ENCODE assay signal across 9 mouse cellular contexts in genomic region chr11:105312311-105312942, GRCm38 (mm10). TPM values are rescaled to one million over a fixed set of nuclear protein-coding genes. Genes with fewer than 3 reads are reported as not detected.
DNase-seq lines count a peak whose midpoint lies in the region; ATAC-seq and TF ChIP-seq lines count a peak whose summit lies in the region.
"Had no signal": no experiment of that assay in that cellular context is flagged by ENCODE, and none has a peak within 500 bp of the region (broad histone marks: within the 10 kb centered on the region; RNA-seq: fewer than 3 reads in every experiment).

No protein-coding gene starts in this region.

- intact Hi-C loops in heart, postnatal 25 days (cut with DNase I), result no loop called here

- no peaks in the 10 kb centered on the region for H3K9me3 ChIP-seq in heart, embryonic 10.5 days
- H3K9me3 ChIP-seq in lung, postnatal 0 days (ENCODE audit: low read length), result no peaks in the 10 kb centered on the region

- no peak for TF ChIP-seq POLR2A in embryonic fibroblast, embryonic 13.5 days (IDR thresholded peaks at IDR 0.05; ENCODE audit: low read depth, low read length)
- TF ChIP-seq POLR2A in thymus, adult 2 months (IDR thresholded peaks at IDR 0.05; ENCODE audit: control insufficient read depth, extremely low read depth, insufficient read depth, low read length, poor library complexity), result no peak

- H3K9ac ChIP-seq in lung, postnatal 0 days (replicated peaks; ENCODE audit: low read depth), result no peak overlapping the region

- WGBS in heart, embryonic 10.5 days, result 32% methylated on average over 12 of the region's 12 CpGs
- WGBS in lung, postnatal 0 days, result 24% methylated on average over 12 of the region's 12 CpGs
- WGBS in thymus, adult 2 months, result 87% methylated on average over 12 of the region's 12 CpGs

- ATAC-seq in lung, postnatal 0 days, result no peak; the same call in 1 of the 2 replicates

- TF ChIP-seq CTCF in lung, postnatal 0 days (IDR thresholded peaks at IDR 0.05), result no peak
- no peak for TF ChIP-seq CTCF in embryonic fibroblast, embryonic 13.5 days (IDR thresholded peaks at IDR 0.05; ENCODE audit: borderline replicate concordance, insufficient read depth, low read length)
- no peak for TF ChIP-seq CTCF in thymus, adult 2 months (IDR thresholded peaks at IDR 0.05; ENCODE audit: borderline replicate concordance, control insufficient read depth, extremely low read depth, insufficient read depth, low read length, poor library complexity)

- no peak for TF ChIP-seq EP300 in lung, postnatal 0 days (IDR thresholded peaks at IDR 0.05)

- H3K27me3 ChIP-seq in heart, embryonic 10.5 days (ENCODE audit: insufficient read depth, poor library complexity, severe bottlenecking), result no peaks in the 10 kb centered on the region
- H3K27me3 ChIP-seq in lung, postnatal 0 days (replicated peaks; ENCODE audit: insufficient read depth, low read length), result no peaks in the 10 kb centered on the region
- no peaks in the 10 kb centered on the region for H3K27me3 ChIP-seq in thymus, adult 2 months (ENCODE audit: control insufficient read depth, insufficient read depth, low read length)

- no peaks in the 10 kb centered on the region for H3K36me3 ChIP-seq in heart, embryonic 10.5 days
- no peaks in the 10 kb centered on the region for H3K36me3 ChIP-seq in lung, postnatal 0 days (ENCODE audit: insufficient read depth, low read length)
- no peaks in the 10 kb centered on the region for H3K36me3 ChIP-seq in thymus, adult 2 months (ENCODE audit: control insufficient read depth, insufficient read depth, low read length)

- DNase-seq in heart, embryonic 10.5 days (ENCODE audit: low spot score), result no peak
- no peak for DNase-seq in heart, postnatal 25 days (ENCODE audit: low spot score)
- DNase-seq in lung, postnatal 0 days (ENCODE audit: low spot score), result peak; percentile 51
- DNase-seq in lung, postnatal 14 days, result no peak
- DNase-seq in retina, embryonic 14.5 days (ENCODE audit: low spot score), result peak; percentile 27
- DNase-seq in B cell, adult 2 months, result no peak
- no peak for DNase-seq in thymus, adult 2 months
- DNase-seq: thymus, postnatal 14 days had no signal

- peaks cover 67% of the 10 kb centered on the region for H3K4me1 ChIP-seq in heart, embryonic 10.5 days
- peaks cover 39% of the 10 kb centered on the region for H3K4me1 ChIP-seq in lung, postnatal 0 days (ENCODE audit: insufficient read depth, low read depth, low read length)
- H3K4me1 ChIP-seq in embryonic fibroblast, embryonic 13.5 days (ENCODE audit: control insufficient read depth, insufficient read depth, low read length), result peaks cover 36% of the 10 kb centered on the region
- no peaks in the 10 kb centered on the region; the same call in 1 of the 2 replicates for H3K4me1 ChIP-seq in thymus, adult 2 months (replicated peaks; ENCODE audit: control insufficient read depth, insufficient read depth, low read length)

- peak overlapping the region; percentile 81 for H3K27ac ChIP-seq in heart, embryonic 10.5 days
- peak overlapping the region; percentile 80 for H3K27ac ChIP-seq in lung, postnatal 0 days (ENCODE audit: low read length)
- H3K27ac ChIP-seq in embryonic fibroblast, embryonic 13.5 days (ENCODE audit: insufficient read depth, low read length), result peak overlapping the region; percentile 89
- no peak overlapping the region for H3K27ac ChIP-seq in thymus, adult 2 months (ENCODE audit: control insufficient read depth, insufficient read depth, low read length)

- H3K4me3 ChIP-seq in heart, embryonic 10.5 days, result 0 out of 2 replicates have a peak overlapping the region, but pooled peaks have one; percentile 16
- no peak overlapping the region for H3K4me3 ChIP-seq in lung, postnatal 0 days (ENCODE audit: low read depth, low read length)
- no peak overlapping the region for H3K4me3 ChIP-seq in embryonic fibroblast, embryonic 13.5 days (ENCODE audit: insufficient read depth, low read length)
- H3K4me3 ChIP-seq in thymus, adult 2 months (ENCODE audit: control insufficient read depth, insufficient read depth, low read length), result no peak overlapping the region

- no peak overlapping the region for H3K4me2 ChIP-seq in lung, postnatal 0 days (replicated peaks; ENCODE audit: low read depth, low read length)

RNA-seq across cellular contexts. Expression of gene Mrc2, which starts 20.0 kb away (rescaled TPM):
- 10.0 and 14.3 TPM in 2 replicates for polyA plus RNA-seq in heart, embryonic 10.5 days (2016; fragmentation: Nextera tagmentation; extraction: Ambion mirVana)
- 10 to 100 TPM; 20.9 to 23.4 TPM for total RNA-seq in heart, postnatal 25 days (2021)
- polyA plus RNA-seq in lung, postnatal 0 days (2015; fragmentation: Nextera tagmentation; extraction: Ambion mirVana), result 20.0 and 22.6 TPM in 2 replicates
- polyA plus RNA-seq in embryonic fibroblast, embryonic 13.5 days (2011; ENCODE audit: insufficient read length, low read depth, missing spikeins), result 144 and 150 TPM in 2 replicates
- polyA plus RNA-seq in thymus, adult 2 months (2012; rRNA removed), result 3.6 and 4.6 TPM in 2 replicates

Comparison
In these comparisons a context has a peak if more than half of its experiments do, and no peak if none do; other contexts are left out.
1. DNase-seq: peak in lung, postnatal 0 days (single experiment) and retina, embryonic 14.5 days (single experiment); none in heart, embryonic 10.5 days (single experiment), heart, postnatal 25 days (single experiment), lung, postnatal 14 days (single experiment), B cell, adult 2 months (0 of 2) and thymus, adult 2 months (single experiment).